Mouse (Mus musculus) cerebellum, adult 9-11 months (tissue): ENCODE data around the gene Pogk.

ENCODE experiments used
- DNase-seq: peaks from one replicate; pipeline ENCODE4 v3.0.0; 2022

Gene Pogk

GRCm38 (mm10) chr1:166379013-166379629, 30.5 kb downstream of the Pogk start, which contains the start of gene Tada1:
Gene Tada1, plus strand, starts transcription at chr1:166379097.
- DNase-seq: peak; percentile 95

- DNase-seq: no peak
These were observed 31.1 kb downstream of the Pogk start for GRCm38 (mm10) chr1:166378431-166379012.

DNA sequence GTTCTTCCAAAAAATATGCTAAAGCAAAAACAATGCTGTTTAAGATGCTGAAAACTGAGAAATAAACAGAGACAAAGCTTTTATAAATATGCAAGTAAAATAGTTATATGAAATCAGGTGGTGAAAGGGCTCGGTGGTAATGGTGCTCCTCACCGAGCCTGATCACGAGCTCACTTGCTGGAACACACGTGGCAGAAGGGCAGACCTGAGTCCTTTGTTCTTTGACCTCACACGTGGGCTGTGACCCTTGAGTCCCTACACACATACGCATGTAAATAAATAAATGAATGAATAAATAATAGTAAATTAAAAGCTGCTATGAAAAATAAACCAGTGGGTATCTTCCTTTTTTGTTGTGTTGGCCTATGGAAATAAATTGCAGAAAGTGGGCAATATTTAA, 32.5 kb downstream of the Pogk start:
- DNase-seq: no peak

- no peak for DNase-seq
These were observed 46.5 kb downstream of the Pogk start for GRCm38 (mm10) chr1:166363122-166363521.

GRCm38 (mm10) chr1:166362659-166363058, 47.0 kb downstream of the Pogk start:
- no peak for DNase-seq

- DNase-seq: no peak
These were observed 47.8 kb downstream of the Pogk start for GRCm38 (mm10) chr1:166361842-166362241.

GRCm38 (mm10) chr1:166360896-166361295, 48.8 kb downstream of the Pogk start:
- no peak for DNase-seq

DNA sequence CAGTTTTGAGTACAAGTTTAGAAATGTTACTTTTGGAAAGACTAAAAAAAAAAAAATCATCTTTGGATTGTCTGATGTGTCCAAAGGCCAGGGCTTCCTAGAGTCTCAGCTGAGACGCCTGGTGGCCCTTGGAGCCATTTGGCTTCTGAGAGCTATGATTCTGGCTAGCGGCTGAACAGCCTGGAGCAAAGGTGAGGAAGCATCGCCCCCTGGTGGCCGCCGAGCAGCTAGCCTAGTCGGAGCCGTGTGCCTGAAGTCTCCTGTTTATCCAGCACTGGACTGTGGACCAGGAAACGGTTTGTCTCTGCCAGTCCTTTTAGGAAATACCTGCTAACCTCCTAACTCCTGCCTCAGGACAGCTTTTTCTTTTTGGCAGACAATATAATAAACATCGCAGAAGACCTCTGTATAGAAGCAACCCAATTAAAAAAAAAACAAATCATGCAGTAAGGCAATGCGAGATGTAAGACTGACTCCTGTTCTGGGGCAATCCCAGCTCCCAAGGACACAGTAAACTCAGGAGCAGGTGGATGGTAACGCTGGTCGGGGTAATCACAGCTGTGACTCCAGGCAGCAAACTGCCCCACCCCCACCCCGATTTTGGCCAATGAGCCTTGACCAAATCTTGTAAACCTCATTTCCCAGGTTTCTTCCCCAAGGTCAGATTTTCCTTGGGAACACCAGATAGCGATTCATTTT, 49.4 kb downstream of the Pogk start:
- peak; percentile 87 for DNase-seq

- DNase-seq: no peak
These were observed 59.9 kb downstream of the Pogk start for GRCm38 (mm10) chr1:166349751-166350150.

DNA sequence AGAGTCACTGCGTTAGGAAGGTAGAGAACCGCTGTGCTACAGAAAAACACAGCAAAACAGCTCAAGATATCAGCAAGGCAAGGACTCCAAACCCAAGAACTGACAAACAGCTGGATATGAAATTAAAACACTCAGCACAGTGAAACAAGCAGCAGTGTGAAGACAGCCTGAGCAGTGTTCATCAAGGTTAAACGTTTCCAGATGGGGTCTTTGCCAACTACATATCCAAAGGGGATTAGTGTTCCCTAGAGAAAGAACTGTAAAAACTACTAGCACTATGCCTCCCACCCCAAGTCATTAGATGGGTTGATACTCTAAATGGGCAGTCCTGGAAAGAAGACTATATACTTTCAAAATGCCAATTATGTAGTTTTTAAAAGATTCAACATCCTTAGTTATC, 60.3 kb downstream of the Pogk start:
- no peak for DNase-seq

GRCm38 (mm10) chr1:166346906-166347305, 62.8 kb downstream of the Pogk start:
- DNase-seq: no peak

GRCm38 (mm10) chr1:166345602-166346001, 64.1 kb downstream of the Pogk start:
- DNase-seq: no peak

DNA sequence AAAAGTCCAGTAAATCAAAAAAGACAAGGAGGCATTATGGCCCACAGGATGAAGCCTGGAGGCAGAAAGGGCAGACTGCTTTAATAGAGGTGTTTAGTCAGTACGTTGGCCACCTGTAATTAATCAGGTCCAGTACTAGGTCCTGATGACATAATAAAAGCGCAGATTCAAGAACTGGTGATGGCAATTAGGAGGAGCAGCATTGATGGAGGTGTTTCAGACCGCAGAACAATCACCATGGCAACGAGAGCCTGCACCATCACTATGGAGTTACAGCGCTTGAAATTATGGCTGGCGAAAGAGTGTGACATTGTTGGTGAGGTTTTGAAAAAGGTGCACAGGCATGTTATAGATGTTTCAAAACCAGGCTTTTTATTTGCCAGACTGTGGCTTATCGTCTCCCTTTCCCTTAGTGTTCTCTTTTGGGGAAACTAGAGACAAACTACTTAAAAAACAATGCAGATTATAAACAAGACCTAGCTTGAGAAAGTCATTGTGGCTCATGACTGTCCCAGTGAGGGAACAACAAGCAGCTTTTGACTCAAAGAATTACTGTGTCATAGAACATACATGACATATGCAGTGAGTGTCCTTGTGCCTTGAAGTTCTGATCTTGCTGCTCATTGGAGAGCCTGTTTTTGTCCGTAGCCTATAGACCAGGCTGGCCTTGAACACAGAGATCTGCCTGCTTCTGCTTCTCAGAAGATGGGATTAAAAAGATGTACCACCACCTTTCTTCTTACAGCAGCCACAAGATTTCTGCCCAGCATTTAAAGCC, 65.2 kb downstream of the Pogk start:
- DNase-seq: no peak

DNA sequence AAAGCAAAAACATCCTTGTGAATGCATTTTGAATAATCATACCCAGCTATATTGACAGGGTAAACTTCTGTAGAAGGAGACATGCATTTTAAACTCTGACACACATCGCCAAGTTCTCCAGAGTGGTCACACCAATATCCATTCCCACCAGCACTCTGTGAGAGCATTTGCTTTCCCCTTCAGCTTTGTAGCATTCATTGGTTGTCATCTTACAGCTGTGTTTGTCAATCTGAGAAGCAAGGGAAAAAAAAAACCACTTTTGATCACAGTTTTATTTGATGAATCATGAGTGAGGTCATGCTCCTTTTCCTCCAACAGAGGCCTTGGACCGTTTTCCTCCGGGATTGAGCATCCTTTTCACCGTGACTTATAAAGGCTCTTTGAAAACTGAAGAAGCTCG, 66.1 kb downstream of the Pogk start:
- no peak for DNase-seq

- DNase-seq: no peak
These were observed 67.1 kb downstream of the Pogk start for GRCm38 (mm10) chr1:166342539-166342938.

DNA sequence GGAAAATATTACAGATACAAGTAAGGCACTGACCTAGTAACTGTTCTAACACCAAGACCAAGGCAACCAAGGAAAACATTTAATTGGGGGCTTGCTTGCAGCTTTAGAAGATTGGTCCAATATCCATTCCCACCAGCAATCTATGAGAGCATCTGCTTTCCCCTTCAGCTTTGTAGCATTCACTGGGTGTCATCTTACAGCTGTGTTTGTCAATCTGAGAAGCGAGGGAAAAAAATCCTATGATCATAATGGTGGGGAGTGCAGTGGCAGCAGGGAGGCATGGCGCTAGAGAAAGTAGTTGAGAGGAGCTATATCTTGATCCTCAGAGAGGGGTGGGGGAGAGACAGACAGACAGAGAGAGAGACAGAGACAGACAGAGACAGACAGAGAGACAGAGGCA, 67.6 kb downstream of the Pogk start:
- no peak for DNase-seq

DNA sequence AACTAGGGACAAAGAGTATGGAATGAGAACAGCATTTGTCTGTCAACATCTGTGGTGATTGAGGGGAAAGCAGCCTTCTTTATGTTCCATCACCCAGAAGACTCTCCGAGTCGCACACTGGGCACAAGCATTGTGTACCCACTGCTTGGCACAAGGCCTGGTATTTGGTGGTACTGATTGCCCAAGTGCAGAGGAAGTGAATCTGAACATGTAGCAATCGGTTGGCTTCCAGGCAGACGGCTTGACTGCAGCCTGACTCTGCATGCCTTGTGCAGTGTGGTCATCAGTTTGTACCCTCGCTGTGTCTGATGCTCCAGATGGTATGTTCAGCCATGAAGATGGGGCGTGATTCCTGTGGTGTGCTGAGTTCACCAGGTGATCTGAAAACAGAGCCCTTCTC, 70.6 kb downstream of the Pogk start:
- no peak for DNase-seq
